Mouse (Mus musculus) central nervous system, embryonic 18 days (tissue): ENCODE measurements around the gene Dctn2. TPM values are rescaled to one million over a fixed set of nuclear protein-coding genes. Genes with fewer than 3 reads are reported as not detected.

Experiments
- polyA plus RNA-seq: library from polyadenylated mRNA; depleted of rRNA; stranded (reverse); fragments of >200 nt; gene quantifications from 2 replicates; pipeline ENCODE4 v1.2.3, GENCODE M21; 2012; rRNA removed

The Dctn2 gene
- 336 TPM in 2 replicates for polyA plus RNA-seq

DNA sequence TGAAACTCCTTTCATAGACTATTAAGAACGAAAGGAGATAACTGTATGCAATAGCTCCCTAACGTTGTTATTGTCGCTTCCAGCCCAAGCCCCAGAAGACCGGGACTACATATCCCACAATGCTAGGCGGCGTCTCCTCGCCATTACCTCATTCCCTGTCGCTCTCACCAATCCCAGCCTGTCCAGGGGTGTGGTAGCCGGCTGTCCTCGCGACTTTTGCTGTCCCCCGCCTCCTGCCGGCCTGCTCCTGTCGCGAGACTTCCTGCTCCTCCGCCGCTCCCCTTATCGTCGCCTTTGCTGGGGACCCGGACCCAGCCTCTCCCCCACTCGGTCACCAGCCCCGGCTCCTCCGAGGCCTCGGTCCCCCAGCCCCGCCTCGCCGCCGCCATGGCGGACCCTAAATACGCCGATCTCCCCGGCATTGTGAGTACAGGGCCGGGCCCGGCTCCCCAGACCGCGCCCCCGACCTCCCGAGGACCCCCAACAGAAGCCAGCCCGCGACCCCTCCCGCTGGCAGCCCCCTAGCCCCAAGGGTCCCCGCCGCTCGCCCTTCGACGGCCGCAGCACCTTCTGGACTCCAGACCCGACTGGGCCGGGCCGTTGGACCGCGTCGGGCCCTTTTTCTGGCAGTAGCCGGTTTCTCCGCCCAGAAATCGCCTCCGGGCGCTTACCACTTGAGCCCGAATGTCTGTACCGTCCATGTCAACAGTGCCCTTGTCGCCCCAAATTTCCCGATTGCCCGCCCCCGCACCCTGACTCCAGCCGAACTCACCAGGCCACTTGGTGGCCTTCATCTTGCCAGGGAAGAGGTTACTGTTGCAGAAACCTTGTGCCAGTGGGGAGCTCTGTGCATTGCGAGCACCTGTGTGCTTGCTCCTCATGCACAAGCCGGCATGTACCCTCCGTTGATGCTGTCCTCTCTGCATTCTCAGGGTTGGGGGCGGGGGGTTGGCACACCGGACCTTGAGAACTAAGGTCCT, at the start of gene Dctn2:
TSS of gene Dctn2 (plus strand) at position 257 of the 980 bp plus-strand sequence.

DNA sequence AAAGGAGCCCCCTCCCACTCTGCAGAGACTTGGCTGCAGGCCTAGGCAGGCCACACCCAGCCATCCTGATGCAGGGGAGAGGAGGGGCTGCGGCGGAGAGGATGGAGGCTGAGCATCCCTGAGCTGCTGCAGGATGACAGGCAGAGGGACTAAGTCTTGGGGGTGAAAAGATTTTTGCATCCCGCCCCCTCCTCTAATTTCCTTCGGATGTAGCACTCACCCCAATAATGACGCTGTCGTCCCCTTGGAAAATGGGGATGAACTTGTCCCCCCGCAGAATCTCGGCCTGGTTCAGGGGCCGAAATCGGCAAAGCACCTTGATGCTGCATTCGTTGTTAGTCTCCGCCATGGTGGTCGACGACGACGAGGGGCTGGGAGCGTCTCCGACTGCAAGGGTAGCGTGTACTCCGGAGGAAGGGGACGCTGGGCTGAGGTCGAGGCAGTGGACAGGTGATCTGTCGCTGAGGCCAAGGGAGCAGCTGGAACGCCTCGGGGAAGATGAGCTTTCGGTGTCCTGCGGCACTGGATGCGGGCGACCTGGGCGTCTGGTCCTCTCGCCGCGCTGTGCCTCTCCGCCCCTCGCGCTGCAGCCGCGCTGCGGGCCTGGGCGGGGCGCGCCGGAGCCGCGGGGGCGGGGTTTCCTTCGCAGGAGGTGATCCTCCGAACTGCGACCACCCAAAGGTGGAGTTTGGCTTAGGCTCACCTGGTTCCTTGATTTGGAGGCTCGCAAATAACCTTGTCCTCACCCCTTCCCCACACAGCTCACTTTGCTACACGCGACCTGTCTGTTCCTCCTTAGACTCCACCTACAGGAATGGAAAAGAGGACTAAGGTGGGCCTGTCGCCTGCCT, 3.4 kb upstream of the Dctn2 start, which contains the start of gene Kif5a:
TSS of gene Kif5a (minus strand) at position 801 of the 851 bp plus-strand sequence.

DNA sequence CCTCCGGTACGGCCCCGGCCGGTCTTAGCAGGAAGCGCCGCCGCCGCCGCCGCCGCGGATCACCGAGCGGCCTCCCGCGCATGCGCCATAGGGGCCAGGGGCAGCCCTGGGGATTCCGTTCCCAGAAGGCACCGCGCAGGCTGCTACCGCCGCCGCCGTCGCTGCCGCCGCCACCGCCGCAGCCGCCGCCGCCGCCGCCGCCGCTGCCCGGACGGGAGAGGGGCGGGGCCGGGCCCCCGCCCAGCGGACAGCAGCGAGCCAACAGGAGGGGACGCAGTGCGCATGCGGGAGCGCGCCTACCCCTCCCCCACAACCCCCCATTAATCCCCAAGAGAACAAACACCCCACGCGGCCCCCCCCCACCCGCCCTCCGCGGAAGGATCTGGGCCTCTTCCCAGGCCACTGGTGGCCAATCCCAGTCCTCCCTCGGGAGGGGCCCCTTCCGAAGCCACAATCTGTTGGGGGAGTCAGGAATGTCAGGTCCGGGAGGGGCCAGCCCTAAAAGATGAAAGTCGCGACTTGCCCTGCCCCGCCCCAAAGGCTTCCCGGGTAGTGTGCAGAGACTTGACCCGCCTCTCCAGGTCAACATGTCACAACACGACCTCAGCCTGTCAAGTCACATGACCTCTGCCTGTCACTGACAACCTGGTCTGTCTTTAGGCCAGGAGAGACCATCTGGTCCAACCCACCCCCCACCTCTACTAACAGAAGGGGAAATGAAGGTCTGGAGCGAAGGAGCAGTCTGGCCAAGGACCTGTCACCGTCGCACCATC, 22.8 kb downstream of the Dctn2 start, which contains the start of gene Mbd6:
TSS of gene Mbd6 (minus strand) at position 219 of the 773 bp plus-strand sequence.

DNA sequence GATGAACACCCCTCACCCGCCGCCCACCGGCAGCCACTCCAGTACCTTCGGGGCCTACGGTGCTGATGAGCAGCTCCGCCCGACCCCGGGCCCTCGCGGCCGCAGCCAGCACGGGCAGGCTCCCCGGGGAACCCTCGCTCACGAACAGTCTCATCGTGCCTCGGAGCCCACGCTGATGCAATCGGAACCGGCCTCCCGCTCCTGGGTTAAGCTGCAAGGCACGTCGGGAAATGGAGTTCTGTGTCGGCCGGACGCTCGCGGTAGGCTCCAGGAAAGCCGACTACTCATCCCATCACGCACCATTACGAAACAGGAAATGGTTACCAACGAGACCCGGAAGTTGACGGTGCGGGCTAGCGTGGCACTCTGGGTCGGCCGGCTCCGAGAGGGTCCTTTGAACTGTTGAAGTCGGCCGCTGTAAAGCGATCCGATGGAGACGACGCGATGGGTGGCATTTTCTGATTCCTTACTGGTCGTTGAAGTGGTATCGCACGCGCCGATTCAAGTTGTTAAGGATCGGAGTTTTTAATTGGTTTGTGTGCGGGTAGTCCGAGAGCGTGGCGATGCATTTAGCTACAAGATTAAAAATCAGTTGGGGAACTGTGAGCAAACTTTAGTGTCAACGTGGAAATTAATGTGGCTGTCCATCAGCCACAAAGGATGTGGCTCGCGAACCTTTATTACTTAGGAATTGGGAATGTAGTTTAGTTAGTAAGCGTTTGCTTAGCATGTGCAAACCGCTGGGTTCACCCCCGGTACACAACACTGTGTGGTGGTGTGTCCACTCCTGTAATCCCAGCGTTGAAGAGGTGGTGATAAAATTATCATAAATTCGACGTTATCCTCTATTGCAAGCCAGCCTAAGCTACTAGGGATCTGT, 45.5 kb downstream of the Dctn2 start, which contains the start of gene Mars:
TSS of gene Mars (minus strand) at position 311 of the 880 bp plus-strand sequence.

DNA sequence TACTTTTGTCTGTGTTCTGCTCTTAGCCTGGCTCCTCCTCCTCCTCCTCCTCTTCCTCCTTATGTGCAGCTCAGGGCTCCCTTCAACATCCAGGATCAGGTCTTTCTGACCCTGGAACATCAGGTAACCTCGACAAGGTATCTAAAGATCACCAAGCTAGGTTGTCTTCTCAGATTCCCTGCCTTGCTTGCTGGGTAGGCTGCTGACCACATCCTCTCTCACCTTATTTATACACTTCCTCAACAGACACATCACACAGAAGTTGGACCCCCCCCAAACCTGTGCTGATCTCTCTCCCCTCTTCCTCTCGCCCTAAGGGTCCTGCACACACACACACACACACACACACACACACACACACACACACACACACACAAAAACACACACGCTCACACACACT, 55.5 kb downstream of the Dctn2 start, which contains the start of gene Arhgap9:
TSS of gene Arhgap9 (plus strand) at position 344 of the 400 bp plus-strand sequence.

Other genes with a start within 250 kb of the Dctn2 start
- 40.5 and 47.7 TPM in 2 replicates for gene Tsfm, start 235.5 kb upstream of the Dctn2 start, polyA plus RNA-seq
- gene Mettl1, start 225.0 kb upstream of the Dctn2 start, polyA plus RNA-seq, result 16.7 and 18.3 TPM in 2 replicates
- 0.39 and 0.47 TPM in 2 replicates for gene Eef1akmt3, start 224.9 kb upstream of the Dctn2 start, polyA plus RNA-seq
- gene Cyp27b1, start 218.1 kb upstream of the Dctn2 start, polyA plus RNA-seq, result 0.88 and 0.91 TPM in 2 replicates
- 37.5 and 40.2 TPM in 2 replicates for gene March9, start 206.2 kb upstream of the Dctn2 start, polyA plus RNA-seq
- gene Cdk4, start 202.8 kb upstream of the Dctn2 start, polyA plus RNA-seq, result 579 and 618 TPM in 2 replicates
- 74.7 and 75.1 TPM in 2 replicates for gene Tspan31, start 196.1 kb upstream of the Dctn2 start, polyA plus RNA-seq
- 143 and 168 TPM in 2 replicates for gene Agap2, start 191.1 kb upstream of the Dctn2 start, polyA plus RNA-seq
- 71.6 and 74.0 TPM in 2 replicates for gene Os9, start 145.2 kb upstream of the Dctn2 start, polyA plus RNA-seq
- 62.2 and 78.3 TPM in 2 replicates for gene B4galnt1, start 101.1 kb upstream of the Dctn2 start, polyA plus RNA-seq
- 0.56 and 1.0 TPM in 2 replicates for gene Slc26a10, start 85.7 kb upstream of the Dctn2 start, polyA plus RNA-seq
- 75.2 and 81.9 TPM in 2 replicates for gene Arhgef25, start 76.3 kb upstream of the Dctn2 start, polyA plus RNA-seq
- gene Dtx3, start 70.6 kb upstream of the Dctn2 start, polyA plus RNA-seq, result 422 and 436 TPM in 2 replicates
- 23.6 and 23.7 TPM in 2 replicates for gene Pip4k2c, start 54.8 kb upstream of the Dctn2 start, polyA plus RNA-seq
- 162 and 165 TPM in 2 replicates for gene Kif5a, start 3.0 kb upstream of the Dctn2 start, polyA plus RNA-seq
- gene Mbd6, start 22.6 kb downstream of the Dctn2 start, polyA plus RNA-seq, result 26.6 and 33.0 TPM in 2 replicates
- gene Mars, start 45.4 kb downstream of the Dctn2 start, polyA plus RNA-seq, result 94.5 and 96.6 TPM in 2 replicates
- 0.48 and 0.60 TPM in 2 replicates for gene Arhgap9, start 55.6 kb downstream of the Dctn2 start, polyA plus RNA-seq
- gene Gli1, start 75.6 kb downstream of the Dctn2 start, polyA plus RNA-seq, result 5.2 and 7.5 TPM in 2 replicates
- 0.01 TPM in 1 of 2 replicates, not detected in the other for gene Inhbe, start 88.0 kb downstream of the Dctn2 start, polyA plus RNA-seq
- not detected in 2 replicates for gene Inhbc, start 104.1 kb downstream of the Dctn2 start, polyA plus RNA-seq
- 48.7 and 63.2 TPM in 2 replicates for gene R3hdm2, start 114.0 kb downstream of the Dctn2 start, polyA plus RNA-seq
- gene Stac3, start 235.3 kb downstream of the Dctn2 start, polyA plus RNA-seq, result 6.8 and 10.4 TPM in 2 replicates
- gene Ndufa4l2, start 248.6 kb downstream of the Dctn2 start, polyA plus RNA-seq, result 13.5 and 15.8 TPM in 2 replicates